Mouse (Mus musculus): ENCODE results near the gene Tsg101. TPM values are rescaled to one million over a fixed set of nuclear protein-coding genes. Genes with fewer than 3 reads are reported as not detected.

The Tsg101 gene
- polyA plus RNA-seq, 1 experiment from 2014 or later = 127 TPM

- DNase-seq (ENCODE audit: low spot score) = no peak
- Histone ChIP-seq H3K36me3 (ENCODE audit: control insufficient read depth, insufficient read depth, low read length) (peaks cover 36% of the 10 kb centered on the region), H3K4me1 (replicated peaks; ENCODE audit: control insufficient read depth, insufficient read depth) (no peaks in the 10 kb centered on the region), H3K9ac (ENCODE audit: low read length) (no peak overlapping the region), H3K27me3 (ENCODE audit: control insufficient read depth, insufficient read depth, low read length) (no peaks in the 10 kb centered on the region), H3K9me3 (ENCODE audit: control insufficient read depth, low read length) (no peaks in the 10 kb centered on the region), H3K4me2 (replicated peaks; ENCODE audit: low read depth) (no peak overlapping the region), H3K4me3 (ENCODE audit: low read depth, low read length) (no peak overlapping the region), H3K27ac (replicated peaks) (no peak overlapping the region)
- TF ChIP-seq CTCF (IDR thresholded peaks at IDR 0.05; ENCODE audit: low read depth) (no peak), EP300 (optimal IDR thresholded peaks at IDR 0.05) (no peak)
- WGBS = 89% methylated on average over 1 of the region's 1 CpGs
- no peak for ATAC-seq (ENCODE audit: low FRiP score, low TSS enrichment)
Measured at GRCm38 (mm10) chr7:46852666-46853065, 67.1 kb downstream of the Tsg101 start.

- Histone ChIP-seq H3K4me1 (replicated peaks; ENCODE audit: control insufficient read depth, insufficient read depth) (no peaks in the 10 kb centered on the region), H3K4me2 (replicated peaks; ENCODE audit: low read depth) (no peak overlapping the region), H3K9me3 (ENCODE audit: control insufficient read depth, low read length) (no peaks in the 10 kb centered on the region), H3K9ac (ENCODE audit: low read length) (no peak overlapping the region), H3K4me3 (ENCODE audit: low read depth, low read length) (no peak overlapping the region), H3K27me3 (ENCODE audit: control insufficient read depth, insufficient read depth, low read length) (no peaks in the 10 kb centered on the region), H3K36me3 (ENCODE audit: control insufficient read depth, insufficient read depth, low read length) (peaks cover 36% of the 10 kb centered on the region), H3K27ac (replicated peaks) (no peak overlapping the region)
- no peak for ATAC-seq (ENCODE audit: low FRiP score, low TSS enrichment)
- TF ChIP-seq CTCF (IDR thresholded peaks at IDR 0.05; ENCODE audit: low read depth) (peak; percentile 32), EP300 (optimal IDR thresholded peaks at IDR 0.05) (no peak)
- no peak for DNase-seq (ENCODE audit: low spot score)
- WGBS = 79% methylated on average over 7 of the region's 7 CpGs
Measured at GRCm38 (mm10) chr7:46851026-46851425, 68.7 kb downstream of the Tsg101 start.

GRCm38 (mm10) chr7:46849287-46849686 lies 70.5 kb downstream of the Tsg101 start:
- H3K36me3 ChIP-seq (ENCODE audit: control insufficient read depth, insufficient read depth, low read length) = peaks cover 30% of the 10 kb centered on the region
- H3K4me2 ChIP-seq (replicated peaks; ENCODE audit: low read depth) = no peak overlapping the region
- no peak overlapping the region for H3K27ac ChIP-seq (replicated peaks)
- peaks cover 5% of the 10 kb centered on the region; the same call in 1 of the 2 replicates for H3K4me1 ChIP-seq (replicated peaks; ENCODE audit: control insufficient read depth, insufficient read depth)
- TF ChIP-seq CTCF (IDR thresholded peaks at IDR 0.05; ENCODE audit: low read depth) (no peak), EP300 (optimal IDR thresholded peaks at IDR 0.05) (no peak)
- no peaks in the 10 kb centered on the region for H3K9me3 ChIP-seq (ENCODE audit: control insufficient read depth, low read length)
- H3K4me3 ChIP-seq (ENCODE audit: low read depth, low read length) = no peak overlapping the region
- 86% methylated on average over 5 of the region's 5 CpGs for WGBS
- DNase-seq (ENCODE audit: low spot score) (no peak), ATAC-seq (ENCODE audit: low FRiP score, low TSS enrichment) (no peak)
- H3K9ac ChIP-seq (ENCODE audit: low read length) = no peak overlapping the region
- no peaks in the 10 kb centered on the region for H3K27me3 ChIP-seq (ENCODE audit: control insufficient read depth, insufficient read depth, low read length)

GRCm38 (mm10) chr7:46846486-46847244 lies 73.1 kb downstream of the Tsg101 start:
- Histone ChIP-seq H3K4me3 (ENCODE audit: low read depth, low read length) (peak overlapping the region; percentile 78), H3K4me2 (replicated peaks; ENCODE audit: low read depth) (peak overlapping the region; percentile 84), H3K27me3 (ENCODE audit: control insufficient read depth, insufficient read depth, low read length) (no peaks in the 10 kb centered on the region), H3K9ac (ENCODE audit: low read length) (peak overlapping the region; percentile 84), H3K36me3 (ENCODE audit: control insufficient read depth, insufficient read depth, low read length) (peaks cover 18% of the 10 kb centered on the region), H3K4me1 (replicated peaks; ENCODE audit: control insufficient read depth, insufficient read depth) (peaks cover 5% of the 10 kb centered on the region; the same call in 1 of the 2 replicates), H3K9me3 (ENCODE audit: control insufficient read depth, low read length) (no peaks in the 10 kb centered on the region), H3K27ac (replicated peaks) (peak overlapping the region; percentile 94)
- under 1% methylated on average over 28 of the region's 28 CpGs for WGBS
- DNase-seq (ENCODE audit: low spot score) (peak; percentile 79), ATAC-seq (ENCODE audit: low FRiP score, low TSS enrichment) (peak; percentile 50)
- TF ChIP-seq EP300 (optimal IDR thresholded peaks at IDR 0.05) (no peak), CTCF (IDR thresholded peaks at IDR 0.05; ENCODE audit: low read depth) (peak; percentile 59)

- Histone ChIP-seq H3K4me3 (ENCODE audit: low read depth, low read length) (peak overlapping the region; percentile 78), H3K27me3 (ENCODE audit: control insufficient read depth, insufficient read depth, low read length) (no peaks in the 10 kb centered on the region), H3K4me2 (replicated peaks; ENCODE audit: low read depth) (peak overlapping the region; percentile 84), H3K9me3 (ENCODE audit: control insufficient read depth, low read length) (no peaks in the 10 kb centered on the region), H3K4me1 (replicated peaks; ENCODE audit: control insufficient read depth, insufficient read depth) (peaks cover 5% of the 10 kb centered on the region; the same call in 1 of the 2 replicates), H3K27ac (replicated peaks) (peak overlapping the region; percentile 94), H3K9ac (ENCODE audit: low read length) (peak overlapping the region; percentile 84), H3K36me3 (ENCODE audit: control insufficient read depth, insufficient read depth, low read length) (peaks cover 12% of the 10 kb centered on the region)
- WGBS = 1% methylated on average over 36 of the region's 36 CpGs
- ATAC-seq (ENCODE audit: low FRiP score, low TSS enrichment) (peak; percentile 11; the same call in 1 of the 2 replicates), DNase-seq (ENCODE audit: low spot score) (no peak)
- no peak for TF ChIP-seq EP300 (optimal IDR thresholded peaks at IDR 0.05)
- TF ChIP-seq CTCF (IDR thresholded peaks at IDR 0.05; ENCODE audit: low read depth) = no peak
Measured at GRCm38 (mm10) chr7:46845978-46846485, 73.7 kb downstream of the Tsg101 start.

Measured in stomach, postnatal 0 days (tissue).